Mouse (Mus musculus): Measurements from ENCODE around the gene Myt1.

- TF ChIP-seq CTCF (IDR thresholded peaks at IDR 0.05) (no peak), EP300 (IDR thresholded peaks at IDR 0.05) (no peak)
Observed at GRCm38 (mm10) chr2:181759041-181759440, 4.1 kb upstream of the Myt1 start.

Measured in lung, postnatal 0 days (tissue).